Mouse (Mus musculus) cerebellum, adult 2 months (tissue): ENCODE measurements at regions not wholly inside any gene's neighbourhood (a gene's known extent, or its start where the extent isn't known, plus 50 kb on each side); places are given as distances from the start of the nearest gene placed in this dataset.

Source experiments
- DNase-seq, 2 experiments: peaks; one replicate each; pipeline ENCODE4 v3.0.0; 2021
- H3K27ac ChIP-seq: fragments of 200-500 bp; 2 replicates; pipeline ENCODE4 v1.5.1; 2012; ENCODE audit warnings: low read length, control low read depth, inconsistent platforms; ENCODE audit not compliant: insufficient read depth
- H3K27me3 ChIP-seq: fragments of 200-500 bp; 2 replicates; pipeline ENCODE4 v1.6.1; 2012; ENCODE audit warnings: inconsistent platforms, mild to moderate bottlenecking, low read length, moderate library complexity; ENCODE audit not compliant: control insufficient read depth, insufficient read depth
- H3K4me1 ChIP-seq: fragments of 200-500 bp; 2 replicates; pipeline ENCODE4 v1.6.1; 2011; ENCODE audit warnings: low read length; ENCODE audit not compliant: control insufficient read depth, insufficient read depth
- H3K4me3 ChIP-seq: fragments of 200-500 bp; replicated peaks from 2 replicates; pipeline ENCODE3; 2011; ENCODE audit warnings: mild to moderate bottlenecking, low read depth, low read length, control low read depth; ENCODE audit not compliant: insufficient read depth
- CTCF ChIP-seq: fragments of 200-500 bp; IDR thresholded peaks from 2 replicates; pipeline ENCODE4 v1.5.1; 2011; ENCODE audit warnings: low read depth, mild to moderate bottlenecking, control low read depth, low read length, moderate library complexity, borderline replicate concordance; ENCODE audit not compliant: insufficient read depth
- POLR2A ChIP-seq: fragments of 200-500 bp; IDR thresholded peaks from 2 replicates; pipeline ENCODE4 v1.6.1; 2011; ENCODE audit warnings: low read length, control low read depth, borderline replicate concordance; ENCODE audit not compliant: insufficient read depth
- WGBS: fragments of 180-500 bp; shearing (Covaris S2); methylation state at CpG from one replicate; pipeline ENCODE4 v1.1.7; 2018; 5-methylcytosine and 5-hydroxymethylcytosine counted together

DNA sequence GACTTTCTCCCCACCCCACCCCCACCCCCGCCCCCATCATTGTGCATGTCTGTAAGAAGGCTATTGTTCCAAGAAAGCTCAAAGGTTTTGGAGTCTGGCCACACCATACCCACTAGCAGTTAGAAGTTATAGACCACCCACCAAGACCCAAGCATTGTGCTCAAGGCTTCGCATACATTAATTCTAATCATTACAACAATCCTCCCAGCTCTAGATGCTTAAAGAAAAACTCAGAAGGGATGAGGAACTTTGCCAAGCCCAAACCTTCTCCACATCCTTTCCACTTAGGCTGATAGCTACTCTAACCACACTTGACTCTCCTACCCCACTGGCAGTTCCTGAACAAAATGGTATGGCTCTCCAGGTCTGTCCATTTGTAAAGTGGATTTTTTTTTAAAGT is 86.4 kb upstream of the Sesn3 start:
- H3K4me3 ChIP-seq: no peak overlapping the region
- WGBS: 31% methylated on average over 2 of the region's 2 CpGs

DNA sequence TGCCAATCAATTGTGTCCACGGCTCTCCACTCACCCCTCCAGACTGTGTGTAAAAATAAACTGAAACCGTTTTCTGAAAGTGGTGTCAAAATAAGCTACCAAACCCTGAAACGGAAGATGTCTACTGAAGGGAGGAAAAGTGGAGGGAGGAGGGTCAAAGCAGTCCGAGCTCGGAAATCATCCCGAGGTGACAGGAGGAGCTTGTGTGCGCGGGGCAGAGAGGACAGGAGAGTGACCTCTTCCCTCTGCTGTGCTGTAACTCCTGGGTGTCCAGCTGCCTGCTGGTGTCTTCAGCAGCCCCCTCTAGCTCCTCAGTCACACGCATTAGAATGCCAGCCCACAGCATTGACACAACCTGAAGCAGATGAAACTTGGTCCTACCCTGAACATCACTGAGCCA is 84.2 kb upstream of the Sesn3 start:
- Histone ChIP-seq H3K27ac (no peak overlapping the region), H3K4me1 (no peaks in the 10 kb centered on the region), H3K4me3 (no peak overlapping the region), H3K27me3 (no peaks in the 10 kb centered on the region)
- TF ChIP-seq POLR2A (no peak), CTCF (no peak)
- DNase-seq: no peak
- WGBS: 83% methylated on average over 9 of the region's 9 CpGs

More for the DNA sequence above, 86.4 kb upstream of the Sesn3 start:
- Histone ChIP-seq H3K27me3 (no peaks in the 10 kb centered on the region), H3K4me1 (no peaks in the 10 kb centered on the region), H3K27ac (no peak overlapping the region)
- TF ChIP-seq POLR2A (no peak), CTCF (no peak)
- DNase-seq: no peak

DNA sequence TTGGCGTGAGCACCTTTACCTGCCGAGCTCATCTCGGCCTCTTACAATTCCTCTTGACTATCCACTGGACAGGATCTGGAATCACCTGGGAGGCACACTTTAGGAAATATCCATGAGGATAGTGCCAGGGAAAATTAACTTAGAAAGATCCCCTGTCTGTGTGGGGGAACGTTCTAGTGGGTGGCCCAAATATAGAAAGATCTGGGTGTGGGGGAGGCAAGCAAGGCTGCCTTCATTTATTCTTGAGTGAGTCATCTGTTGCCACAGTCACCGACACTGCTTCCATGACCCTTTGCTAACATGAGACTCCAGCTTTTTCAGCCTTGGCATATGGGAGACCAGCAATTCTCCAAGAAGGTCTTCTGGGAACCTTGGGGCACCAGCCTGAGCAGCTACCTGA is 80.1 kb upstream of the Sesn3 start:
- H3K27me3 ChIP-seq: no peaks in the 10 kb centered on the region
- H3K27ac ChIP-seq: no peak overlapping the region
- H3K4me3 ChIP-seq: no peak overlapping the region
- no peak for DNase-seq
- H3K4me1 ChIP-seq: no peaks in the 10 kb centered on the region
- 85% methylated on average over 5 of the region's 5 CpGs for WGBS
- TF ChIP-seq POLR2A (no peak), CTCF (no peak)

DNA sequence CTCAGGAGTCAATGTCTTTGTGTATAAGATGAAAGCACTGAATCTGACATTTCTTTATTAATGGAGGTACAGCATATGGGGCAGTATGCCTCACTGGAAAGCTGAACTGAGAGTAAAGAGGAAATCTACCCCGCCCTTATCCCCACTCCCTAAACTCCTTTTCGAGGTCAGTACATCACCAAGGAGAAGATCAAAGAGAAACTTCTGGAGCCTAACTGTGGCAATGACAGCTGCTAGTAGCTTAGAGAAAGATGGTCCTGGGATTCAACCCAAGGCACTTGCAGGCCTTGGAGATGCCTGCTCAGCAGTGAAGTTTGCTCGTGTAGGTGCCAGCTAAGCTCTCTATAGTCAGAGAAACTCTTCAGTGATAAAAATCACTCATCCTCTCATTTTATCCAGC is 75.8 kb upstream of the Sesn3 start:
- WGBS: 42% methylated on average over 3 of the region's 3 CpGs
- TF ChIP-seq POLR2A: no peak
- no peak for DNase-seq
- Histone ChIP-seq H3K4me3 (no peak overlapping the region), H3K4me1 (no peaks in the 10 kb centered on the region; the same call in 1 of the 2 replicates), H3K27ac (no peak overlapping the region), H3K27me3 (no peaks in the 10 kb centered on the region)

DNA sequence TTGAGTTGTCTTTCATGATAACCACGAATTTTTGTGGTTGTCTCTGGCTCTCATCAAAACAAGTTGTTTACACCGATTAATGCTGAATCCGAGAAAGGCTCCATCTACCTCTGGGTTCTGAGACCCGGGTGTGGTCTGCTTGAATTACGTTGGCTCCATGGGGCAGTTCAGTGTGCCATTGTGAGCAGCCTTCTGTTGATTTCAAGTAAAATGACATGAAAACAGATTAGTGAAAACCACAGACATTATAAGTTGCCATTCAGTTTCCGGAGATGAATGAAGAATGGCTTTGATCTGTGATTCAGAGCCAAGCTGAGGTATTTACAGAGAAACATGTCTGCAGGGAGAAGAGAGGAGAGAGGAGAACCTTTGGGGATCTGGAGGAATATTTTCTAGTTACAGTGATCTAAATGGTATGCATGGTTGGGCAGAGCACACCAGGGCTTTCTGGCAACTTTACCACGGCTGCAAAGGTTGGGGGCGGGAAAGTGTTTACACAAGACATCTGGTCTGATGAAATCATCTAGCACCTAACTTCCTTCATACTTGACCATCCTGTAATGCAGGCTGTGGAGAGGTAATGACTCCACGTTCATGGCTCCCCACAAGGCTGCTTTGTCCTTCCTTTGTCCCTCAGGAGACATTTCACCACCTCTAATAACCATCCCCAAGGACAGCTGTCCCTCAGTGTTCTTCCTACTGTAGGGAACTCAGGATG is 74.7 kb upstream of the Sesn3 start:
- WGBS: 33% methylated on average over 9 of the region's 9 CpGs
- no peak for DNase-seq

DNA sequence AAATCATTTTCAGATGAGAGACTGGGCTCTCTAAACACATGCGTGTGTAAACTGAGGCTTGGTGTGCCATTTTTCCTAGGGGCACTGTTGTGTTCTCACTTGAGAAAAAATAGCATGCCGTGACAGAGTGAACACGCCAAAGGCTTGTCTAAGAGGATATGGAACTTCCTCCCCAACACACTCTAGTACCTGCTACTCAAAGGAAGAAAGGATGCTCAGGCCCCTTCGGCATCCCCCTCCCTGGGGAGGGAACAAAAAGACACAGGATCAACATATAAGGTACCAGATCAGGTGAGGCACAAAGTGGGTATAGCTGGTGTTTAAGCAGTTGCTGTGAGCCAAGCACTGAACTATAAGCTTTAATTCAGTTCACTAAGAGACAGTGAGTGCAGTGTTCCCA is 74.0 kb upstream of the Sesn3 start:
- no peaks in the 10 kb centered on the region; the same call in 1 of the 2 replicates for H3K4me1 ChIP-seq
- 91% methylated on average over 4 of the region's 4 CpGs for WGBS
- H3K27me3 ChIP-seq: no peaks in the 10 kb centered on the region
- no peak for DNase-seq
- no peak overlapping the region for H3K4me3 ChIP-seq
- H3K27ac ChIP-seq: no peak overlapping the region
- TF ChIP-seq POLR2A: no peak
- TF ChIP-seq CTCF: no peak

More for the DNA sequence above, 74.7 kb upstream of the Sesn3 start:
- no peak overlapping the region for H3K27ac ChIP-seq
- H3K4me3 ChIP-seq: no peak overlapping the region
- TF ChIP-seq POLR2A (no peak), CTCF (no peak)
- H3K4me1 ChIP-seq: no peaks in the 10 kb centered on the region; the same call in 1 of the 2 replicates
- H3K27me3 ChIP-seq: no peaks in the 10 kb centered on the region

DNA sequence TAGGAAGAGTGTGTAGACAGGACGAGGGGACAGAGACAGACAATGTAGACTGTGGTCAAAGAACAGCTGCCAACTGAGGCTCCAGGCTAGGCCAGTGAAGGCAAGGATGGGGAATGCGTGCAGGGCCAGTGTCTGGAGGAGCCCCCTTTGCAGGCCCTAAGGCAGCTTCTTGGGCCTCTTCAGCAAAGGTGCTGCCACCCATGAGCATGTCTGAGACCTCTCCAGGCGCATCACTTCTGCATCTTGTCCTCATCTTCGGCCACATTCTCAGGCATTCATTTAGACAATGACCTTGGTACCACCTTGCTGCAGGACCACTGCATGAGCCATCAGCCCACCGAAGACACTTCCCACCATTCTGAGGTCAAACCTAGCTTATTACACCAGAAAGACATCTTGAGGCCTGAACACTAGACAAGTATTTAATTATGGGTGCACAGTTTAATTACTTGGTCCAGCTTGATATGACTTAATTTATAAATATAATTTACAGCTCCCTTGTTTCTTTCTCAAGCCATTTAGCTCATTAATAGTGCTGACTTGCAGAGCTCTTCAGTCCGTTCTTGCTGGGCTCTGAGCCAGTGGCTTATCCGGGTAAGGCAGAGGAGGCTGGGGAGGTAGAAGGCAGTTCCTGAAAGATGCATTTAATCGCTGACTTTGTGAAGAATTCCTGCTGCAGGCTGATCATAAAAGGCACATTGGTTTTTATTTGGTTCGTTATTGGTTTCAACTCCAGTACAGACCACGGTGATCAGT is 72.1 kb upstream of the Sesn3 start:
- no peaks in the 10 kb centered on the region for H3K27me3 ChIP-seq
- DNase-seq: no peak
- no peaks in the 10 kb centered on the region; the same call in 1 of the 2 replicates for H3K4me1 ChIP-seq
- no peak overlapping the region for H3K27ac ChIP-seq
- 73% methylated on average over 10 of the region's 10 CpGs for WGBS
- no peak for TF ChIP-seq CTCF
- no peak for TF ChIP-seq POLR2A
- H3K4me3 ChIP-seq: no peak overlapping the region

DNA sequence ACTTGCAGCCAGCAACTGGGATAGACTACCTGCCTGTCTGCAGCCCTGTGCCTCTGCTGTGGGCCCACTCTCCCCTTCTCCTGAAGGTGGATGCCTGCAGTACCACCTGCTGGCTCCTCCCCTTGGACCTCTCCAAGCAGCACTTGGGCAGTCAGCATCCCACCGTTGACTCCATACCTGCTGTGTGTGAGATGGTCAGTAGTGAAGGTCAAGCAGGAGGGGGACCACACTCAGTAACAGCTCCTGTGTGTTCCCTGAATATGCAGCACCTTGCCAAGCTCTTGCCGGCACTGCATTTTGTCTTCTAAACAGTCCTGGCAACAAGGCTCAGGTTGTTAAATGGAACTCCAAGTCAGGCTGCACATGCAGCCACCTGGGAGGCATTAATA is 71.6 kb upstream of the Sesn3 start:
- Histone ChIP-seq H3K27me3 (no peaks in the 10 kb centered on the region), H3K4me1 (no peaks in the 10 kb centered on the region; the same call in 1 of the 2 replicates), H3K4me3 (no peak overlapping the region), H3K27ac (no peak overlapping the region)
- 29% methylated on average over 2 of the region's 2 CpGs for WGBS
- TF ChIP-seq CTCF (no peak), POLR2A (no peak)
- DNase-seq: no peak
